Mouse (Mus musculus): Measurements from ENCODE around the gene Scrn2.

DNA sequence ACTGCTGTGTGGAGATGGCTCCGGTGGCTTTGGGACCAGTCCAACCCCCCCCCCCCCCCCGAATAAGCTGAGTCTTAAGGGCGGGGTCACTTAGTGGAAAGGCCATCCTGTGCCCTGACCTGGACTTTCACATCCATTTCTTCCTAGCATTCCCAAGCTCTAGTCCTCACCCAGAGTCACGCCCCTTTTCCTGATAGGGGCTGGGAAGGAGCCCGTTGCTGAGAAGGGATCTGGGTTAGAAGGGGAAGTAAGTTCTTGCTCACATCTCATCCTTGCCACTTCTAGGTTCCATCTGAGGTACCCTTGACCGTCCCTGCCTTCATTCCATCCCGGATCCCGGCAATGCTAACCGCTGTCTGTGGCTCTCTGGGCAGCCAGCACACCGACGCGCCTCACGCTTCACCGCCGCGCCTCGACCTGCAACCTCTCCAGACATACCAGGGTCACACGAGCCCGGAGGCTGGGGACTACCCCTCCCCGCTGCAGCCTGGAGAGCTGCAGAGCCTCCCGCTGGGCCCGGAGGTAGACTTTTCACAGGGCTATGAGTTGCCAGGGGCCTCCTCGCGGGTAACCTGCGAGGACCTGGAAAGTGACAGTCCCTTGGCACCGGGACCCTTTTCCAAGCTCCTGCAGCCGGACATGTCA is 8.5 kb upstream of the Scrn2 start:
- TF ChIP-seq CTCF (IDR thresholded peaks at IDR 0.05; ENCODE audit: insufficient read depth, low read depth, low read length) (no peak), POLR2A (IDR thresholded peaks at IDR 0.05; ENCODE audit: insufficient read depth, low read depth, low read length) (no peak)

Data from olfactory bulb, adult 2 months (tissue).